ENCODE assay signal across 8 mouse cellular contexts in genomic region chr4:97476571-97477190, GRCm38 (mm10).
DNase-seq lines count a peak whose midpoint lies in the region; ATAC-seq lines count a peak whose summit lies in the region.

No protein-coding gene starts in this region.

- peak; percentile 8 for DNase-seq in gastrocnemius, adult 18-20 months (ENCODE audit: low spot score)
- no peak for DNase-seq in gastrocnemius, postnatal 36 days
- peak; percentile 58 for DNase-seq in heart, postnatal 25 days (ENCODE audit: low spot score)
- DNase-seq in layer of hippocampus, adult 8-10 months (ENCODE audit: low spot score in 2 of 2), result peak; percentile 14 to 26
- DNase-seq in midbrain, embryonic 10.5 days (ENCODE audit: low spot score), result peak; percentile 74

- peak; percentile 96 for ATAC-seq in forebrain, embryonic 15.5 days (replicated peaks)
- peak; percentile 88 for ATAC-seq in stomach, embryonic 16.5 days (ENCODE audit: insufficient read depth, low FRiP score)
- ATAC-seq in inflammation-experienced regulatory T-cells, adult 6 months, result no peak

- H3K36me3 ChIP-seq in forebrain, embryonic 15.5 days, result no peaks in the 10 kb centered on the region
- no peaks in the 10 kb centered on the region for H3K36me3 ChIP-seq in midbrain, embryonic 10.5 days
- H3K36me3 ChIP-seq in stomach, embryonic 16.5 days (ENCODE audit: control insufficient read depth, insufficient read depth, low read length), result no peaks in the 10 kb centered on the region

- intact Hi-C loops in gastrocnemius, postnatal 36 days (cut with DNase I), result no loop called here
- intact Hi-C loops in heart, postnatal 25 days (cut with DNase I), result no loop called here

- peak overlapping the region; percentile 69 for H3K27ac ChIP-seq in forebrain, embryonic 15.5 days (replicated peaks)
- H3K27ac ChIP-seq in midbrain, embryonic 10.5 days (replicated peaks), result peak overlapping the region; percentile 82
- H3K27ac ChIP-seq in stomach, embryonic 16.5 days (ENCODE audit: low read length), result peak overlapping the region; percentile 32

- under 1% methylated on average over 3 of the region's 3 CpGs for WGBS in forebrain, embryonic 15.5 days
- WGBS in midbrain, embryonic 10.5 days, result 16% methylated on average over 3 of the region's 3 CpGs
- WGBS in stomach, embryonic 16.5 days, result 14% methylated on average over 3 of the region's 3 CpGs

- no peaks in the 10 kb centered on the region for H3K27me3 ChIP-seq in forebrain, embryonic 15.5 days
- no peaks in the 10 kb centered on the region for H3K27me3 ChIP-seq in midbrain, embryonic 10.5 days (ENCODE audit: low read depth, poor library complexity, severe bottlenecking)
- no peaks in the 10 kb centered on the region for H3K27me3 ChIP-seq in stomach, embryonic 16.5 days (ENCODE audit: control insufficient read depth, insufficient read depth, low read length)

- no peak overlapping the region for H3K4me2 ChIP-seq in forebrain, embryonic 15.5 days (replicated peaks)
- H3K4me2 ChIP-seq in stomach, embryonic 16.5 days (ENCODE audit: low read depth, low read length), result no peak overlapping the region

- no peak overlapping the region for H3K9ac ChIP-seq in forebrain, embryonic 15.5 days (replicated peaks)
- no peak overlapping the region for H3K9ac ChIP-seq in stomach, embryonic 16.5 days (ENCODE audit: low read length)

- H3K4me1 ChIP-seq in forebrain, embryonic 15.5 days, result peaks cover 11% of the 10 kb centered on the region
- peaks cover 21% of the 10 kb centered on the region for H3K4me1 ChIP-seq in midbrain, embryonic 10.5 days
- peaks cover 8% of the 10 kb centered on the region; the same call in 1 of the 2 replicates for H3K4me1 ChIP-seq in stomach, embryonic 16.5 days (ENCODE audit: control insufficient read depth, insufficient read depth, low read length)

- H3K4me3 ChIP-seq in forebrain, embryonic 15.5 days, result no peak overlapping the region
- no peak overlapping the region for H3K4me3 ChIP-seq in midbrain, embryonic 10.5 days
- no peak overlapping the region for H3K4me3 ChIP-seq in stomach, embryonic 16.5 days (replicated peaks; ENCODE audit: low read length)

- no peaks in the 10 kb centered on the region for H3K9me3 ChIP-seq in forebrain, embryonic 15.5 days
- no peaks in the 10 kb centered on the region for H3K9me3 ChIP-seq in midbrain, embryonic 10.5 days (replicated peaks)
- no peaks in the 10 kb centered on the region for H3K9me3 ChIP-seq in stomach, embryonic 16.5 days (replicated peaks; ENCODE audit: control insufficient read depth, low read length)

Comparison
In these comparisons a context has a peak if more than half of its experiments do, and no peak if none do; other contexts are left out.
1. DNase-seq: peak in gastrocnemius, adult 18-20 months (single experiment), heart, postnatal 25 days (single experiment), layer of hippocampus, adult 8-10 months (2 of 2) and midbrain, embryonic 10.5 days (single experiment); none in gastrocnemius, postnatal 36 days (0 of 2).
2. H3K27ac ChIP-seq: peak in every context shown above with its lines; median percentile 82 in midbrain, embryonic 10.5 days; 69 in forebrain, embryonic 15.5 days; 32 in stomach, embryonic 16.5 days.